Mouse (Mus musculus) A20 (cell line): ENCODE data around the gene Smr3a.

ENCODE experiments used
- DNase-seq: peaks from one replicate; pipeline ENCODE4 v3.0.0-alpha.2; 2011; ENCODE audit warnings: low read depth, low spot score

Gene Smr3a

DNA sequence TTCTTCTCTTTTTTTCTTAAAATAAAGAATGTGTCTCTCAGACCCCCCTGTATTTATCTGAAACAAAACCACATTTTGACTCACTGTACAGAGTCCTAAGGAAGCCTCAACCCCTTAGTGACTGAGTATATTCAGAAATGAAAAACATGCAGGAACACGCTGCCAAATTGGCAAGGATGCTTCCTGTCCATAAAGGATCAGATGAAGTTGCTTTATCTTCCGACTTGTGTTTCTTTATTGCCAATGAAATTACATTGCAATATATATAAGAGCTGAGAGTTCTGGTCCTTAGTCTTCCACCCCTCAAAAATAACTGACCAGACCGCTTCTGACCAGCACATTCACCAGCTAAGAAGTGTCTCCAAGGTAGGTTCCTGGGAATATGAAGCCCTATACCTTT is at the start of gene Smr3a:
TSS of gene Smr3a (plus strand) at position 301 of the 400 bp plus-strand sequence.
- no peak for DNase-seq

DNA sequence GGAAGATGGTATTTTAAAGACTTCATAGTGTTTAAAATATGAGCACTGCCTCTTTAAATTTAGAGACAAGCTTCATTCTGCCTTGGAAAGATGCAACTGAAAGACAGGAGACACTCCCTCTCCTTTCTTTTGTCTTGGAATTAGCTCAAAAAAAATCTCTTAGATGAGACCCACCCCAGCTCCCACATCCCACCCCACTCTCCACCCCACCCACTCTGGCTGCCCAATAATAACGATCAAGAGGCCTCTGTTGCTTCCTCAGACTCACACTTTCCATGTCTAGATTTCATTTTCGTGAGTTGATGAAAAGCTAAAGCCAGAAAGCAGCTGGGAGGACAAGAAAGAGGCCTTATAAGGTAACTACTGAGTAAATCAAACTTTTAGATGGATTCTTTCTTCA is 33.1 kb upstream of the Smr3a start, which contains the start of the genes 2310003L06Rik and Gm28434:
TSS of gene 2310003L06Rik (plus strand) at position 259 of the 400 bp plus-strand sequence.
TSS of gene Gm28434 (plus strand) at position 317 of the 400 bp plus-strand sequence.
- DNase-seq: no peak

- no peak for DNase-seq
Measured at GRCm38 (mm10) chr5:87979139-87979538, 23.2 kb upstream of the Smr3a start, which contains the start of gene Cabs1. Gene Cabs1, plus strand, starts transcription at chr5:87979439.

DNA sequence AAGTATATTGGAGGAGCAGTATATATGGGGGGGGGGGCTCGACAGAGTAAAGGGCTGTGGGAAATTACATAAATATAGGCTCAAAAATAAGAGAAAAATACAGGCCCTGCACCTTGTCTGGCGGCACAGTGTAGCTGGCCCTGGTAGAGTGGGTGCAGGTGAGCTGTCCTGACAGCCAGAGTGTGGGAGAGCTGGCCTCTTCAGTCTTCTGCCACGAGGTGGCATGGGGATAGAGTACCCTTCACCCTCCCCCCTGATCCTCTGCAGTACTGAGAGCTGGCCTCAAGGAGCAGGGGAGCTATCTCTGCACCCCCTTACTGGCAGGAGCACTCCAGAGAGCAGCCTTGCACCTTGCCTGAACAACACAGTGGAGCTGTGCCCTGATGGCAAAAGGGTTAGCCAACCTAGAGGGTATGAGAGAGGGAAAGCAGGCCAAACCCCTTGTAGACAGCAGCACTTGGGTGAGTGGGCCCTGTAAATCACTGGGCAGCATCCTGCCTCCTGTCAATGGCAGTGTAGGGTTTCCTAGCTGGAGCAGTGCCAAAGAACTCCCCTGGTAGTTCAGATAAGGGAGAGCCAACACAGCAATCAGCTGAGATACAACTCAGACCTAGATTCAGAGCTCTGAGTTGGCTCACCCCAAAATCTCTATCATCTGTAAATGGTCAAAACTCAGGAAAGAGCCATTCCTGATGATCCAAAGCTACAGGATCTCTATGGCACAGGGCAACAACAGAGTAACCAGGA is 19.7 kb upstream of the Smr3a start:
- DNase-seq: no peak

DNA sequence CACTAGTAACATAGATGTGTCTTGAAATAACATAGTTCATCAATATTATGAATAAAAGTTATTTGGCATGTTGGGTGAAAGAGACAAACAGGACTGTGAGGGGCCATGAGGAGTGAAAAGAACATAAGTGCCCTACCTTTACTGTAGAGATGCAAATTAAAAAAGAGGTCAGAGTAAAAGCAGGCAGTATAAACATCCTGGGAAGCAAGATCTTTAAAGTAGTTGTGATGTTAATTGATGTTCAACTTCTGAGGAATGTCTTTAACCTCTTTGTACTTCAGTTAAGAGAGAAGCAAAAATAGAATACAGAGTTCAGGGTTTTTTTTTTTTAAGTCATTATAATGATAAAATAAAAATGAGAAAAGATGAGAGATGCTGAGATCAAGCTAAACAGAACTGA is 2.9 kb downstream of the Smr3a start:
- no peak for DNase-seq
